Mouse (Mus musculus) embryonic fibroblast, embryonic 13.5 days (primary cell): ENCODE measurements around the gene Gipc3.

ENCODE experiments used
- CTCF ChIP-seq: IDR thresholded peaks from 2 replicates; pipeline ENCODE4 v1.5.1; 2011; ENCODE audit warnings: mild to moderate bottlenecking, control low read depth, low read length, moderate library complexity, borderline replicate concordance; ENCODE audit not compliant: insufficient read depth
- POLR2A ChIP-seq: IDR thresholded peaks from 2 replicates; pipeline ENCODE4 v1.6.1; 2011; ENCODE audit warnings: low read depth, mild to moderate bottlenecking, control low read depth, low read length, moderate library complexity

DNA sequence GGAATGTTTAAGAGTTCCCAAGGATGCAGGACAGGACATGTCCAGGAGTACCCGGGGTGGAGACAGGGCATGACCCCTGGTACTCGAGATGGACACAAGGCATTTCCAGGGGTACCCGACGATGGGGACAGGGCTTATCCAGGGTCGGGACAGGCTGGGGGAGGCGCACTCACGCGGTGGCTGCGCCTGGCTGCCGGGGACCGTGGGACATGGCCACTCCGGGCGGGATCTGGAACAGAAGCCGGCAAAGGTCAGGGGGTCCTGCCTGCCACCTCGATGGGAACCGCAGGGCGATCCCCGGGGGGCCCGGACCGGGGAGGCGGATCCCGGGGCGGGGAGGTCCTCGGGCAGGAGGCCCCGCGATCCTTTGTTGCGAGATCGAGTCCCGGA, 6.9 kb upstream of the Gipc3 start:
- TF ChIP-seq CTCF: no peak
- TF ChIP-seq POLR2A: peak; percentile 44
